Mouse (Mus musculus): ENCODE data around the gene Akap9.

- TF ChIP-seq FLI1 (IDR thresholded peaks at IDR 0.05; ENCODE audit: low read length) (no peak), GATA1 (IDR thresholded peaks at IDR 0.05; ENCODE audit: borderline replicate concordance, low read length) (no peak)
Observed at GRCm38 (mm10) chr5:3974896-3975295, 47.0 kb downstream of the Akap9 start.

Data from megakaryocyte, embryonic 14.5 days (primary cell).